Mouse (Mus musculus) hindbrain, postnatal 0 days (tissue): Measurements from ENCODE around the gene Col19a1. TPM values are rescaled to one million over a fixed set of nuclear protein-coding genes. Genes with fewer than 3 reads are reported as not detected.

Experiments used
- ATAC-seq: fragments of 200-750 bp; cut with Nextera tagmentation; 2 replicates; pipeline ENCODE4 v1.8.0; 2017; ENCODE audit warnings: mild to moderate bottlenecking, moderate TSS enrichment, moderate library complexity
- DNase-seq: peaks from one replicate; pipeline ENCODE4 v3.0.0-alpha.2; 2015; ENCODE audit warnings: low spot score
- H3K27ac ChIP-seq: fragments of 300-500 bp; sonication (generic); 2 replicates; pipeline ENCODE4 v1.5.1; 2014; ENCODE audit warnings: mild to moderate bottlenecking
- H3K27me3 ChIP-seq: fragments of 300-500 bp; sonication (generic); 2 replicates; pipeline ENCODE4 v1.6.1; 2014; ENCODE audit warnings: low read length, mixed read lengths; ENCODE audit not compliant: insufficient read depth
- H3K36me3 ChIP-seq: fragments of 300-500 bp; sonication (generic); 2 replicates; pipeline ENCODE4 v1.6.1; 2014; ENCODE audit warnings: low read length, mixed read lengths; ENCODE audit not compliant: insufficient read depth
- H3K4me1 ChIP-seq: fragments of 300-500 bp; sonication (generic); 2 replicates; pipeline ENCODE4 v1.6.1; 2014; ENCODE audit warnings: antibody characterized with exemption, low read length, mixed read lengths; ENCODE audit not compliant: insufficient read depth
- H3K4me2 ChIP-seq: fragments of 300-500 bp; sonication (generic); 2 replicates; pipeline ENCODE4 v1.6.1; 2014; ENCODE audit warnings: low read depth, mild to moderate bottlenecking, low read length, moderate library complexity, mixed read lengths
- H3K4me3 ChIP-seq: fragments of 300-500 bp; sonication (generic); 2 replicates; pipeline ENCODE4 v1.5.1; 2014; ENCODE audit warnings: low read length
- H3K9ac ChIP-seq: fragments of 300-500 bp; sonication (generic); replicated peaks from 2 replicates; pipeline ENCODE4 v1.6.1; 2014; ENCODE audit warnings: mild to moderate bottlenecking, low read length, moderate library complexity, mixed read lengths
- H3K9me3 ChIP-seq: fragments of 300-500 bp; sonication (generic); 2 replicates; pipeline ENCODE4 v1.6.1; 2016; ENCODE audit warnings: low read length, mixed read lengths
- CTCF ChIP-seq: IDR thresholded peaks from 2 replicates; pipeline ENCODE4 v1.5.1; 2016; ENCODE audit warnings: antibody characterized with exemption, control low read depth, low read depth
- WGBS: fragments of 180-500 bp; shearing (Covaris S2); extraction: QIAGEN DNeasy Blood & Tissue Kit; methylation state at CpG from one replicate; pipeline ENCODE4 v1.1.7; 2014; 5-methylcytosine and 5-hydroxymethylcytosine counted together
- polyA plus RNA-seq: library from polyadenylated mRNA; unstranded; fragments of >200 nt; fragmentation: Nextera tagmentation; extraction: Ambion mirVana; gene quantifications from 2 replicates; pipeline ENCODE4 v1.2.1, GENCODE M21; 2015
- total RNA-seq: library from RNA; depleted of rRNA; stranded (reverse); fragments of >200 nt; gene quantifications from 2 replicates; pipeline ENCODE4 v1.2.3, GENCODE M21; 2014

Col19a1 gene
- total and polyA plus RNA-seq, 2 experiments from 2014 or later: 2.2 to 2.7 TPM

GRCm38 (mm10) chr1:24558005-24558404, 29.3 kb downstream of the Col19a1 start:
- TF ChIP-seq CTCF: no peak
- Histone ChIP-seq H3K27me3 (no peaks in the 10 kb centered on the region), H3K27ac (no peak overlapping the region), H3K9me3 (no peaks in the 10 kb centered on the region), H3K4me2 (no peak overlapping the region), H3K9ac (no peak overlapping the region), H3K36me3 (no peaks in the 10 kb centered on the region), H3K4me3 (no peak overlapping the region), H3K4me1 (no peaks in the 10 kb centered on the region)
- 63% methylated on average over 10 of the region's 10 CpGs for WGBS
- DNase-seq (no peak), ATAC-seq (no peak)

- Histone ChIP-seq H3K9ac (no peak overlapping the region), H3K9me3 (no peaks in the 10 kb centered on the region), H3K4me3 (no peak overlapping the region), H3K4me2 (no peak overlapping the region), H3K4me1 (no peaks in the 10 kb centered on the region), H3K36me3 (no peaks in the 10 kb centered on the region), H3K27me3 (no peaks in the 10 kb centered on the region), H3K27ac (no peak overlapping the region)
- 43% methylated on average over 4 of the region's 4 CpGs for WGBS
- TF ChIP-seq CTCF: no peak
- ATAC-seq: no peak
- no peak for DNase-seq
Measured at GRCm38 (mm10) chr1:24553462-24553861, 33.8 kb downstream of the Col19a1 start.

GRCm38 (mm10) chr1:24550560-24551280, 36.6 kb downstream of the Col19a1 start:
- H3K9me3 ChIP-seq: no peaks in the 10 kb centered on the region
- no peak overlapping the region for H3K27ac ChIP-seq
- no peaks in the 10 kb centered on the region for H3K4me1 ChIP-seq
- DNase-seq (no peak), ATAC-seq (no peak)
- H3K9ac ChIP-seq: no peak overlapping the region
- no peaks in the 10 kb centered on the region for H3K27me3 ChIP-seq
- H3K4me3 ChIP-seq: no peak overlapping the region
- no peak overlapping the region for H3K4me2 ChIP-seq
- no peak for TF ChIP-seq CTCF
- H3K36me3 ChIP-seq: no peaks in the 10 kb centered on the region
- WGBS: 73% methylated on average over 18 of the region's 18 CpGs

- Histone ChIP-seq H3K4me1 (no peaks in the 10 kb centered on the region), H3K27me3 (no peaks in the 10 kb centered on the region), H3K9ac (no peak overlapping the region), H3K9me3 (no peaks in the 10 kb centered on the region), H3K4me2 (no peak overlapping the region), H3K4me3 (no peak overlapping the region), H3K27ac (no peak overlapping the region), H3K36me3 (no peaks in the 10 kb centered on the region)
- TF ChIP-seq CTCF: no peak
- WGBS: 65% methylated on average over 10 of the region's 10 CpGs
- DNase-seq: no peak
- no peak for ATAC-seq
Measured at GRCm38 (mm10) chr1:24550031-24550430, 37.2 kb downstream of the Col19a1 start.

GRCm38 (mm10) chr1:24549050-24549449, 38.2 kb downstream of the Col19a1 start:
- Histone ChIP-seq H3K27me3 (no peaks in the 10 kb centered on the region), H3K27ac (no peak overlapping the region), H3K4me1 (no peaks in the 10 kb centered on the region), H3K36me3 (no peaks in the 10 kb centered on the region), H3K9me3 (no peaks in the 10 kb centered on the region), H3K9ac (no peak overlapping the region), H3K4me3 (no peak overlapping the region), H3K4me2 (no peak overlapping the region)
- 84% methylated on average over 8 of the region's 8 CpGs for WGBS
- no peak for ATAC-seq
- no peak for TF ChIP-seq CTCF
- DNase-seq: no peak

- Histone ChIP-seq H3K4me2 (no peak overlapping the region), H3K27ac (no peak overlapping the region), H3K27me3 (no peaks in the 10 kb centered on the region), H3K4me3 (no peak overlapping the region), H3K36me3 (no peaks in the 10 kb centered on the region), H3K4me1 (no peaks in the 10 kb centered on the region), H3K9me3 (no peaks in the 10 kb centered on the region), H3K9ac (no peak overlapping the region)
- WGBS: 81% methylated on average over 1 of the region's 1 CpGs
- TF ChIP-seq CTCF: no peak
- no peak for DNase-seq
- no peak for ATAC-seq
Measured at GRCm38 (mm10) chr1:24547574-24547973, 39.7 kb downstream of the Col19a1 start.

- TF ChIP-seq CTCF: no peak
- 83% methylated on average over 1 of the region's 1 CpGs for WGBS
- no peak for DNase-seq
Measured at GRCm38 (mm10) chr1:24539852-24540251, 47.4 kb downstream of the Col19a1 start.

More at GRCm38 (mm10) chr1:24539852-24540251, 47.4 kb downstream of the Col19a1 start:
- no peaks in the 10 kb centered on the region for H3K27me3 ChIP-seq
- no peak overlapping the region for H3K27ac ChIP-seq
- H3K4me3 ChIP-seq: no peak overlapping the region
- no peaks in the 10 kb centered on the region for H3K36me3 ChIP-seq
- H3K4me2 ChIP-seq: no peak overlapping the region
- no peak for ATAC-seq
- no peaks in the 10 kb centered on the region for H3K9me3 ChIP-seq
- no peak overlapping the region for H3K9ac ChIP-seq
- no peaks in the 10 kb centered on the region for H3K4me1 ChIP-seq
